Mouse (Mus musculus) splenic B cell, adult 2 months (primary cell): ENCODE data around the gene Usf3.

Source experiments
- DNase-seq: peaks from one replicate; pipeline ENCODE4 v3.0.0-alpha.2; 2011; ENCODE audit warnings: low read depth, low spot score
- H3K27me3 ChIP-seq: 2 replicates; pipeline ENCODE4 v1.6.1; 2012; ENCODE audit warnings: mild to moderate bottlenecking, low read length, moderate library complexity, mixed read lengths; ENCODE audit not compliant: control insufficient read depth, poor library complexity, insufficient read depth, severe bottlenecking
- H3K36me3 ChIP-seq: 2 replicates; pipeline ENCODE4 v1.6.1; 2012; ENCODE audit warnings: mild to moderate bottlenecking, low read length, moderate library complexity, mixed read lengths; ENCODE audit not compliant: control insufficient read depth, poor library complexity, insufficient read depth, severe bottlenecking

Usf3 gene

DNA sequence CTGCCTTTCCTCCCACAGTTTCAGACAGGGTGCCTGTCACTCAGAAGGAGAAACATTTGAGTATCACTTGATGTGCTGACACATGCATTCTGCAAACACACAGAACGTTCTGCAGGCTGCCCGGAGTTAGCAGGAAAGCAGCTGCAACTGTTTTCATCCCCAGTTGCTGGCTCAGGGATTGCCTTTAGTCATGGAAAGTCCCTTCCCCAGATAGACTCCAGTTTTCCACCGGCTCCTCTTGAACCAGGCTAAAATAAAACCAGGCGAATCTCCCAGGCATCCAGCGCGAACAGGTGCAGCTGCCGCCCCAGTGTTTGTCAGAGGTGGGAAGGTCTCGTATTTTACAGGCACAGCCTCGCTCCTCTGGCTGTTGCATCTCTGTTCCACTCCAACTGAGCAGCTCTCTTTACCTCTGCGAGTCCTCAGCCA lies 65.8 kb downstream of the Usf3 start:
- Histone ChIP-seq H3K36me3 (0 out of 2 replicates have a peak, but pooled peaks cover 2% of the 10 kb centered on the region), H3K27me3 (no peaks in the 10 kb centered on the region)
- no peak for DNase-seq

DNA sequence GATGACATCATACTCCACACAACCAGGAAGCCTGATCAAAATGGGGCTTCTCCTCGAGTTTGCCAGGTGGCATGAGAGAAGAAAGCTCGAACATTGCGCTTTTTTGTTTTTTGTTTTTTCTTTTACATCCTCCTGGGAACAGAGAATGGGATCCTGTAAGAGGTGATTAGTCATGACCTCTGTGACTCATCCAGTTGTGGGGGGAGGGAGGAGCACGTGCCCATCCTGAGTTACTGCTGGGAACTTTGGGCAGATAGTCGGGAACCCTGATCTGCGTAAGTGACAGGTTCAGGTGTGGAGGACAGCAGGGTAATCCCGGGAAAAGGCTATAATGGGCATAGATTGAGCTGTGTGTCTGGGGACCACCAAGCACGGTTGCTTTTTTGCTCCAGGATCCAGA lies 67.4 kb downstream of the Usf3 start:
- Histone ChIP-seq H3K36me3 (0 out of 2 replicates have a peak, but pooled peaks cover 2% of the 10 kb centered on the region), H3K27me3 (no peaks in the 10 kb centered on the region)
- DNase-seq = no peak

DNA sequence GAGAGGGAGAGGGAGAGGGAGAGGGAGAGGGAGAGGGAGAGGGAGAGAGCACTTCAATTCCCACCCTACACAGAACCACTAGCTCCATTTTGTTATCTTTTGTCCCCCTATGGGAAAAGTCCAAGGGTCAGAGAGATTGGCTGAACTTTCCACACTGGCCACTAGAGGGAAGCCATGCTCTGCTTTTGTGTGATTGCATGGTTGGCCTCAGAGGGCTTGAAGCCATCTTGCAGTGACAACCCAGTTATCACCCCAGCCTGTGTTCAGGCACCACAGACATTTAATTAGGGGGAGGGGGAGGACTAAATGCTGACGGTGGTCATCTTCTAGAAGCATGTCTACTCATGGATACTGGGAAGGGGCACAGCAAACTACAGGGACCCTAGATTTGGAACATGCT lies 69.6 kb downstream of the Usf3 start:
- H3K36me3 ChIP-seq = 0 out of 2 replicates have a peak, but pooled peaks cover 2% of the 10 kb centered on the region
- peak; percentile 86 for DNase-seq

DNA sequence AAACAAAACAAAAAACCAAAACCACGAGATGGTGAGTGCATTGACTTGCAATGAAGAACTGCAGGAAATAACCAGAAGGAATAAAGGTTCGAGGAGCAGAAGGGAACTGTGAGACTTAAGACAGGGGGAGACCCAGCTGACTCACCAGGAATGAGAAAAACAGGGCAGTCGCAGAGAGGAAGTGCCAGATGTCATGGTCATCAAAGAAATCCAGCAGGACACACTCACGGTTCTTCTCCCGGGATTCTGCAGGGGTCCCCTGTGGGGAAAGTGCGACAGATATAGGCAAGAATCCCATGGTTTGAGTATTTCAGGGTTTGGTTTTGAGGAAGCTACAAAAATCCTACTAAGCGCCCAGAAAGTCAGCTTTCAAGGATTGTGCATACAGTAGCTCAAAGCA lies 70.3 kb downstream of the Usf3 start:
- Histone ChIP-seq H3K36me3 (0 out of 2 replicates have a peak, but pooled peaks cover 2% of the 10 kb centered on the region), H3K27me3 (no peaks in the 10 kb centered on the region)
- DNase-seq = no peak

More for the DNA sequence above, 69.6 kb downstream of the Usf3 start:
- H3K27me3 ChIP-seq = no peaks in the 10 kb centered on the region

DNA sequence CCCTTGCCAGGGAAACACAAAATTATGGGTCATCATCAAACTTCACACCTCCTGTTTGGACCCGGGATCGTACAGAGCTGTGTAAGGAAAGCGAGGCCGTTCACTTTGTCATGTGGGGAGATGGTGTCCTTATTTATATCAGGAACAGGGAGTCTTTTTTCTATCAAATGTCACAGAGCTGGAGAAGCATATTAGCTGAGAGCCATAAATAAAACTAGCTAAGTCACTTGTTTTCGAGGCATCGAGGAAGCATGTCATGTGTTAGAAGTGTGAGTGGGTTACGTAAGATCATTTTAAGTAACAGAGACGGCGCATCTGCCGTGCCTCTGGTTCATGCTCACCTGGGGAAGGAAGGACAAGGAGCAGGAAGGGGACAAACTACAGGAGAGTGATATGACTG lies 76.9 kb downstream of the Usf3 start:
- DNase-seq = no peak
- H3K27me3 ChIP-seq = no peaks in the 10 kb centered on the region
- no peaks in the 10 kb centered on the region for H3K36me3 ChIP-seq

DNA sequence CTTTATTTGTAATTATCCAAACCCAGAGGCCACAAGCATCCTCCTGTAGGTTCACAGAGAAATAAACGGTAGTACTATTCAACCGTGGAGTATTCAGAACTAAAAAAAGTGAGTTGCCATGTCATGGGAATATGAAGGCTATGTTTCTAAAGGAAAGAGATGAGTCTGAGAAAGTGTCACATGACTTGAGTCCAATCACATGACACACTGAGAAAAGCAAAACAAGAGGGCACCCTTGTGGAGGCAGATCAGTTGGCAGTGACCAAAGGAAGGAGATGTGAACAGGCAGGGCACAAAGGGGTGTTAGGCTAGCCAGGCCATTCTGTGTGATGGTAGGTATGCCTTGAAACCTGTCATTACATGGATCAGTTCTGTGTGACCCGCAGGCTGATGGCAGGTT lies 79.7 kb downstream of the Usf3 start:
- H3K27me3 ChIP-seq = no peaks in the 10 kb centered on the region
- DNase-seq = no peak
- no peaks in the 10 kb centered on the region for H3K36me3 ChIP-seq

DNA sequence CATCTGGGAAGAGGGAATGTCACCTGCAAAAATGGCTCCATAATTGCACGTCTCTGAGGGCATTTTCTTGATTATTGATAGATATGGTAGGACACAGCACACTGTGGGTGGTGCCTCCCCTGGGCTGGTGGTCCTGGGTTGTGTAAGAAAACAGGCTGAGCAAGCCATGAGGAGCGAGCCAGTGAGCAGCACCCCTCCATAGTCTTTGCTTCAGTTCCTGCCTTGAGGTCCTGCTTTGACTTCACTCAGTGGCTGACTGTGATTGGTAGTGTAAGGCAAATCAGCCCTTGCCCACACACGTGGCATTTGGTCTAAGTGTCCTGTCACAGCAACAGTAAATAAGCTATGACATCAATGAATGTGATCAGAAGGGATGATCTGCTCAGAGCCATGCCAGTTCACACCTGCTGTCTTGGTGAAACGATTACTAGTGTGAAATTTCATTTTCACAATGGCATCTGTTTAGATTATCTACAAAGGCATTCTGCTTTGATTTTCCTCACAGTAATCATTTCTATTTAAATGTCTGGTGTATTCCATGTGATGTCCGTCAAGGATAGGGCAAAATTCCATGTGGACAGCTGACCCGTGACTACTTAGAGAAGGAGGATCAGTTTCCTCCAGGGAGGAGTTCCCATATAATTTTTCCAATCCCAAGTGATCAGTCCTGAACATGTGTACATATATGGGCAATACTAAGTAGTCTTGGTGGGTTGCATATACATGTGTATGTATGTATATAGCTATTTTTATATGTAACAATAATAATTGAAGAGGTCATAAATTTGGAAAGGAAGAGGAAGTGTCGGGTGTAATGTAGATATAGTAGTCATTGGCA lies 81.0 kb downstream of the Usf3 start:
- Histone ChIP-seq H3K27me3 (no peaks in the 10 kb centered on the region), H3K36me3 (no peaks in the 10 kb centered on the region)
- no peak for DNase-seq

DNA sequence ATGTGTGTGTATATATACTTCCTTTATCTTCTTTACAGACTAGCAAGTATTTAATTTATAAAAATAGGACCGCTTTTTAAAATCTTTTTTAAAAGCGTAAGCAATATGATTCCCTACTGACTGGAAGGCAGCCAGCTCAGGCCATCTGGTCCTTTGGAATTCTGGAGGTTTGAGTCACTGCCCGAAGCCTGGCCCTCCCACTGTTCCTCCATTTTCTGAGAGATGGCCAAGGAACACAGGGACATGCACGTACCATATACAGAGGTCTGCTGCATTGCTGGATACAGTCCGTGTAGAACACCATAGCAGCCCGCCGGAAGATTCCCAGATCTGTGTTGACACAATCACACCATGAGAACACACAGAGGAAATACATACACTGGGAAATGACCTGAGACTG lies 81.7 kb downstream of the Usf3 start:
- H3K36me3 ChIP-seq = no peaks in the 10 kb centered on the region
- no peaks in the 10 kb centered on the region for H3K27me3 ChIP-seq
- no peak for DNase-seq

DNA sequence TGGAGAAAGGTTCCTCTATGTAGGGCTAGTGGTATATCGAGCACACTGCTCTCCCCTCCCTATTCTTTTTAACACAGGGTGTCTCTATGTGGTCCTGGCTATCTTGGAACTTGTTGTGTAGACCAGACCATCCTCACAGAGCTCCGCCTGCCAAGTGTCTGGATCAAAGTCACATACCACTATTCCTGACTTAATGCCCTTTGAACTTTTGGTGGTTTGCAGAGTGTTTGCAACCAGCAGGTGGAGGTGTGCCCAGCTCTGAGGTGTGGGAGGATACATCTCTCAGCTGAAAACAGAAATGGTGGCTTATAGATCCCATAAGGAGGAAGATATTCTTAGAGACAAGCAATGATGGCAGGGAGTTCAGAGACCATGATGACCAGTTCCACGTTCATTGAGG lies 84.4 kb downstream of the Usf3 start:
- Histone ChIP-seq H3K36me3 (no peaks in the 10 kb centered on the region; the same call in 1 of the 2 replicates), H3K27me3 (no peaks in the 10 kb centered on the region)
- DNase-seq = no peak

DNA sequence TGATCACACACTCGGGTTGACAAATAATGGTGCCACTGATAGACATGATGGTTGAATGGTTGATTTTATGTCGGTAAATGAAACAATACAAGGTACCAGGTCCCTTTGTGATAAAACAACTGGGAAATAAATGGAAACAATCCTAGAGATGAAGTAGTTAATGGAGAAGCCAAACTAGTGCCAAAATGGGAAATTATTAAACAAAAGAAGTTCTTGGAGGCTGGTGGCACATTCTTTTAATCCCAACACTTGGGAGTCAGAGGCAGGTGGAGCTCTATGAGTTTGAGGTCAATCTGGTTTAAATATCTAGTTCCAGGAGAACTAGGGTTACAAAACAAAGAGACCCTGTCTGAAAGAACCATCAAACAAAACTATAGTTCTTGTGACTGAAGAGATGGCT lies 91.9 kb downstream of the Usf3 start:
- H3K36me3 ChIP-seq = no peaks in the 10 kb centered on the region; the same call in 1 of the 2 replicates
- H3K27me3 ChIP-seq = no peaks in the 10 kb centered on the region
- DNase-seq = no peak

DNA sequence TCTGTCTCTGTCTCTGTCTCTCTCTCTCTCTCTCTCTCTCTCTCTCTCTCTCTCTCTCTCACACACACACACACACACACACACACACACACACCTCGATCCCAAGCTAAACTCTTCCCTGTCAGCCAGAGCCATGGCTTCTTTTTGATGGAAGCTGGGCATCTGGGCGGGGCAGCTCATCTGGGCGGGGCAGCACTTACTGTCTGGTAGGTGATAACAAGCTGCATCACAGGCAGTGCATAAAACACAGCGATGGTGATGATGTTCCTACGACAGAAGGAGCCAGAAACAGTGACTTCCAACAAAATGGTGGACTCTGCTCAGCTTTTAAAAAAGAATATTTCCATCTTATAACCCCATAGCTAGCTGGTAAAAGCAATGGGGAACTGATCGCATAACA lies 92.5 kb downstream of the Usf3 start:
- DNase-seq = no peak
- Histone ChIP-seq H3K36me3 (no peaks in the 10 kb centered on the region; the same call in 1 of the 2 replicates), H3K27me3 (no peaks in the 10 kb centered on the region)

DNA sequence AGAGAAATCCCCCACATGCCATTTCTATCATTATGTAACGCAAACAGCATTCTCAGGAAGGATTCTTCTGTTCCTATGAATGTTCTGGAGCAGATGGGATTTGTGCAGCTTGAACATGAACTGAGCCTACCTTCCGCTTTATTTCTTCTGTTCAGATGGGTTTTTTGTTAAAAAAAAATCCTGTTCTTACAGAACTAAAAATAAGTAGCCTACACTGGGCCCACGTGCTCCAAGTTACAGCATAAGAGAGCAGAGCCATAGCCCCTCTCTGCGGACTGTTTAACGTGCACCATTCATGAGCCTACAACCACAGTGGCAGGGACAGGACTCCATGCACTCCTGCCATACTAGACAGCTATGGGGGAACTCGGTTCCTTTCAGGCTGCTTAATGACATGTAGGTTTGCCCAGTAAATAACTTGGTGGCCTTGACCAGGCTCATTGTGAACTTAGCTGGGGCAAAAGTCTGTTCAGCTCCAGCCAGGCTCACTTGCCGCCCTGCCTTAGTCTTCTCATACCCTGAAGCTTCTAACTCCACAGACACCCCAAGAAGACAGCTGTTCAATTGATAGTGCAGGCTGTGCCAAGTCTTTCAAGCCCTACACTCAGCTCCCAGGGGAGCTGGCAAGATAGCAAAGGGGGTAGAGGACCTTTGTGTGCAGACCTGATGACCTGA lies 95.6 kb downstream of the Usf3 start:
- Histone ChIP-seq H3K27me3 (no peaks in the 10 kb centered on the region), H3K36me3 (no peaks in the 10 kb centered on the region)
- DNase-seq = no peak

DNA sequence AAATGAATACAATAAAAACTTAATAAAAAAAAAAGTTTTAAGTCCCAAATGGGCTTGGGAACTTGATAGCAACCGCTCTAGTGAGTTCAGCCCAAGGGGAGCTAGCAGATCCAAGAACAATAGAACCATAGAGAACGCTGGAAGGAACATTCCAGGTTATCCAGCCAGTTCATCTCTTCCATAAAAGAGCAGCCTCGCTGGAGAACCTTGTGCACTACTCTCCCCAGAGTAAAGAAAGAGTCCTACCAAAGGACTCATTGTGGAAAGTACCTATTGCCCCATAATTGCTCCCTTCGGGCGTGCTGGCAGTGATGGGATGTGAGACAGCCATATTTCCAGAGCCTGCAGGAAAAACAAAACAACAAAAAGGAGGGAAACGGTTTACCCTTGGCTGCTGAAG lies 96.5 kb downstream of the Usf3 start:
- H3K36me3 ChIP-seq = no peaks in the 10 kb centered on the region
- H3K27me3 ChIP-seq = no peaks in the 10 kb centered on the region
- DNase-seq = no peak

DNA sequence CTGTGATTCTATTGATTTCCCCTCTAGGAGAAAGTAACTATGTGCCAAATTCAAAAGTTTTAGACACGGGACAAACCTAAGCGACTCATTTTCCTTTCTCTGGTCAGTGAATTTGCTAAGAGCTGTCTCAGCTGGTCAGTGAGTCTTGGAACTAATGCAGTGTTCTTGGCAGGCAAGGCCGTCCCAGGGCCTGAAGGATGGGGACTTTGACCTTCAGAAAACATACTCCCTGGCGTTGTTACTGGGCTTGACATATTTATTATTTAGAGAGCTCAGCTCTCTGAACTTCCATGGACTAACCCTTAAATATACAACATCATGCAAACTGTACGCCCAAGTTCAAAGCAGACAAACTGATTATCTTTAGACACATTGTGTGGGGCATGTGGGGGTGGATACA lies 97.6 kb downstream of the Usf3 start:
- no peaks in the 10 kb centered on the region for H3K27me3 ChIP-seq
- no peaks in the 10 kb centered on the region for H3K36me3 ChIP-seq
- DNase-seq = no peak

DNA sequence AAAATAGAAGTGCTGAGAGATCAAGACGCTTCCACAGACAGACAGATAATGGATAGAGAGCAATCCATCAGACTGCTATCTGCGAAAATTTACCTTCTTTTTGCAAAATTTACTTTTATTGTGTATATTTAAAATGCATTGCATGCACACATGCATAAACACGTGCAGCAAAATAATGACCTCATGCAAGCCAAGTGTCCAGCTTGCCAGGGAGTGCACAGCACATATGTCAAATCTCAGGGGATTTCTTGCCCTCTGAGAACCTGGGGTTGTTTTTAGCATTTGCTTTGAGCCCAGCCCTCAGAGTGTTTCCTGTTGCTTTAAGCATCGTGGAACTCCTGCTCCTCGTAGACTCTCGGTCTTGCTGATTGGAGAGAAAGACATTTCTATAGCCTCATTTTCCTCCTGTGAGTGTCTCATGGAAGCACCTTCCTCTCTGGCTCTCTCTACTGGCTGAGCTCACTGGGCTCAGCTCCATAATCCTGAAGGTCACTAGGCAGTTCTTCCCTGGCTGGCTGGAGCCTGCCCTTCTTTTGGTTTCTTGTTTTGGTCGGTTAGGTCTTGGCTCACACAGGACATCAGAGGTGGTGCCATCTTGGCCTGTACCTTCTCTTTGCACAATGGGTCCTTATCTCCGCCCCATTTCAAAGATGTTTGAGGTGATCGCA lies 98.5 kb downstream of the Usf3 start:
- Histone ChIP-seq H3K36me3 (no peaks in the 10 kb centered on the region), H3K27me3 (no peaks in the 10 kb centered on the region)
- DNase-seq = no peak
